Comparison of ENCODE assay signal across 31 mouse cellular contexts in the genomic region with DNA sequence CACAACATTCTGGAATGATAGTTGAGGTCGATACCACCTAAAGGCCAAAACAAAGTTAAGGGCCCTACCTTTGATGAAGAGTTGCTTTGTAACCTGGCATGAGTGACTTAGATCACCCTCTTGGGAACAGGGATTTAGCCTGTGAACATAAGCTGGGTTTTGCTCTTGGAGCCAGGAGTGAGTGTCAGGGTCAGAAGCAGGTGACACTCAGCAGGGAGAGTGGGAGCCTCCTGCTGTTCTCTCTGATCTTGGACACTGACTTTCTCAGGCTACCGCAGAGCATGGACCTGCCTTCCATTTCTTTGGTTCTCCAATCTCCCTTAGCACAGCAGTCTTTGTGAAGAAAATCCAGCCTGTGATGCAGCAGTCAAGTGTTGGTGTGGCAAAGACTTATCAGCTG.
"Had no signal": no experiment of that assay in that cellular context is flagged by ENCODE, and none has a peak within 500 bp of the region (broad histone marks: within the 10 kb centered on the region; RNA-seq: fewer than 3 reads in every experiment).

No protein-coding gene starts in this region.

- H3K27me3 ChIP-seq: limb, embryonic 12.5 days; limb, embryonic 13.5 days; limb, embryonic 15.5 days; liver, embryonic 12.5 days; liver, embryonic 13.5 days; liver, embryonic 15.5 days; lung, embryonic 15.5 days; midbrain, embryonic 12.5 days; midbrain, embryonic 15.5 days; neural tube, embryonic 12.5 days; neural tube, embryonic 13.5 days had no signal

- H3K4me1 ChIP-seq: limb, embryonic 10.5 days; limb, embryonic 15.5 days; liver, embryonic 12.5 days; liver, embryonic 13.5 days; liver, embryonic 15.5 days; lung, embryonic 15.5 days; midbrain, embryonic 12.5 days; midbrain, embryonic 15.5 days; neural tube, embryonic 12.5 days had no signal

- H3K4me2 ChIP-seq: limb, embryonic 12.5 days; limb, embryonic 13.5 days; limb, embryonic 15.5 days; liver, embryonic 11.5 days; liver, embryonic 12.5 days; liver, embryonic 13.5 days; liver, embryonic 15.5 days; lung, embryonic 14.5 days; lung, embryonic 15.5 days; midbrain, embryonic 12.5 days; midbrain, embryonic 15.5 days; neural tube, embryonic 12.5 days; neural tube, embryonic 13.5 days had no signal

- H3K36me3 ChIP-seq: limb, embryonic 10.5 days; limb, embryonic 12.5 days; limb, embryonic 13.5 days; limb, embryonic 15.5 days; liver, embryonic 12.5 days; liver, embryonic 13.5 days; liver, embryonic 15.5 days; lung, embryonic 15.5 days; midbrain, embryonic 10.5 days; midbrain, embryonic 12.5 days; midbrain, embryonic 15.5 days; neural tube, embryonic 12.5 days; neural tube, embryonic 13.5 days had no signal

- ATAC-seq: liver, embryonic 12.5 days; liver, postnatal 0 days; lung, postnatal 0 days; midbrain, embryonic 15.5 days; midbrain, embryonic 16.5 days had no signal

- H3K27ac ChIP-seq: left cerebral cortex, adult 2 months; limb, embryonic 10.5 days; limb, embryonic 12.5 days; limb, embryonic 13.5 days; limb, embryonic 15.5 days; liver, embryonic 12.5 days; liver, embryonic 13.5 days; liver, embryonic 14.5 days; liver, embryonic 15.5 days; lung, embryonic 15.5 days; macrophage; midbrain, embryonic 10.5 days; midbrain, embryonic 12.5 days; midbrain, embryonic 15.5 days; neural tube, embryonic 12.5 days; neural tube, embryonic 13.5 days had no signal

- DNase-seq: left cerebral cortex, postnatal 4 days; liver; liver, embryonic 13.5 days; liver, postnatal 0 days; lung, adult 18-20 months; lung, adult 2 months; lung, embryonic 14.5 days; lung, postnatal 10 days; lung, postnatal 14 days; lung, postnatal 36 days; lung, postnatal 4 days; midbrain, embryonic 14.5 days had no signal

- H3K4me3 ChIP-seq: left cerebral cortex, adult 2 months; limb, embryonic 10.5 days; limb, embryonic 12.5 days; limb, embryonic 13.5 days; limb, embryonic 15.5 days; liver, embryonic 12.5 days; liver, embryonic 13.5 days; liver, embryonic 15.5 days; lung, embryonic 15.5 days; midbrain, embryonic 10.5 days; midbrain, embryonic 12.5 days; midbrain, embryonic 15.5 days; myocyte; neural tube, embryonic 12.5 days; neural tube, embryonic 13.5 days had no signal

- H3K9ac ChIP-seq: limb, embryonic 12.5 days; limb, embryonic 13.5 days; limb, embryonic 15.5 days; liver, embryonic 12.5 days; liver, embryonic 13.5 days; liver, embryonic 14.5 days; liver, embryonic 15.5 days; liver, postnatal 0 days; lung, embryonic 14.5 days; lung, embryonic 15.5 days; midbrain, embryonic 12.5 days; midbrain, embryonic 15.5 days; neural tube, embryonic 12.5 days; neural tube, embryonic 13.5 days had no signal

- H3K9me3 ChIP-seq: limb, embryonic 10.5 days; limb, embryonic 12.5 days; limb, embryonic 13.5 days; limb, embryonic 15.5 days; liver, embryonic 12.5 days; liver, embryonic 13.5 days; liver, embryonic 15.5 days; lung, embryonic 15.5 days; midbrain, embryonic 10.5 days; midbrain, embryonic 12.5 days; midbrain, embryonic 15.5 days; neural tube, embryonic 12.5 days; neural tube, embryonic 13.5 days had no signal
